Mouse (Mus musculus): ENCODE data around the gene Srpr. TPM values are rescaled to one million over a fixed set of nuclear protein-coding genes. Genes with fewer than 3 reads are reported as not detected.
A peak's percentile ranks its signal among the peaks of the same experiment; 100 is the strongest.

Srpr gene
- polyA plus RNA-seq (2014; fragmentation: Nextera tagmentation; extraction: Ambion mirVana): 95.7 and 107 TPM in 2 replicates

DNA sequence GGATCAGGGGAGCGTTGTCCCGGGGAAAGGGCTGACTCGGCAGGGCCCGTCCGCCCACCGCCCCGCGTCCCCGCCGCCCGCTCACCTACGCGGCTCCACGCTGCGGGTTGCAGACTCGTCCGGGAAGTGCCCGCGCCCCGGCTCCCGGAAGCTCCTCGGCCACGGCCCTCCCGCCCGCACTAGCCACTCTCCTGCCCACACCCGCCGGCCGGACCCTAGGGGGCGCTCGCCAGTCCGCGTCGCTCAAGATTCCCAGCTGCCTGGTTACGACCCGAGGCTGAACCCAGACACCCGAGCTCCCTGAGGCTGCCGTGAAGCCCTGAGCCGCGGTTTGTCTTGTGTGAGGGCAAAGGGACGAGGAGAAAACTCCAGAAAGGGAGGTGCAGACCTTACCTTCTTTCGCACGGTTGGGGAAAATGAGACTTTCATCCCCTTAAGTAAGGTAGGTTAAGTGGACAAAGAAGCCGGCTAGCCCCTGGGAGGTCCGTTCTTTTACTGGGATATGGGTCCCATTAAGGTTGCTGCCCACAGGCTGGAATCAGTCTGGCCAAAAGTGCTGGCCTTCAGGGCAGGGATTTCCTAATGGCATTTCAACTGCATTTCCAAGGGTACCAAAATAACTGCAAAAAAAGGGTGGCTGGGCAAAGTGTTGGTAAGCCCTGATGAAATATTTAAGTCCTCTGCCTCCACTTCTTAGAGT lies at the start of gene Srpr, which contains the start of gene Tirap:
Srpr (plus strand) TSS at position 404 of the 700 bp plus-strand sequence.
Tirap (minus strand) TSS at position 520 of the 700 bp plus-strand sequence.
- under 1% methylated on average over 42 of the region's 44 CpGs for WGBS (ENCODE audit: insufficient replicate concordance)
- Histone ChIP-seq H3K27me3 (ENCODE audit: control insufficient read depth, insufficient read depth, low read length) (no peaks in the 10 kb centered on the region), H3K27ac (ENCODE audit: low read depth, low read length) (peak within 1 kb of the TSS; percentile 50; the same call in 1 of the 2 replicates)

DNA sequence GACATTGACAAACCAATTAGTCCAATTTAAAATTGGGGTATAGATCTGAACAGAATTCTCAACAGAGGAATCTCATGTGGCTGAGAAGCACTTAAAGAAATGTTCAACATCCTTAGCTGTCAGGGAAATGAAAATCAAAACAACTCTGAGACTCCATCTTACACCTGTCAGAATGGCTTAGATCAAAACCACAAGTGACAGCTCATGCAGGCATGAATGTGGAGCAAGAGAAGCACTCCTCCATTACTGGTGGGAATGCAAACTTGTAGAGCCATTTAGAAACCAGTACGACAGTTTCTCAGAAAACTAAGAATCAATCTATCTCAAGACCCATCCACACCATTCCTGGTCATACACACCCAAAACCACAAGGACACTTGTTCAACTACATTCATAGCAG lies 47.1 kb upstream of the Srpr start:
- Histone ChIP-seq H3K4me1 (ENCODE audit: control insufficient read depth, insufficient read depth, low read length) (no peaks in the 10 kb centered on the region), H3K27me3 (ENCODE audit: control insufficient read depth, insufficient read depth, low read length) (no peaks in the 10 kb centered on the region), H3K27ac (ENCODE audit: low read depth, low read length) (no peak overlapping the region), H3K9me3 (replicated peaks; ENCODE audit: control insufficient read depth, low read length) (no peaks in the 10 kb centered on the region), H3K9ac (ENCODE audit: low read depth, low read length) (no peak overlapping the region), H3K36me3 (ENCODE audit: control insufficient read depth, insufficient read depth, low read length) (no peaks in the 10 kb centered on the region), H3K4me3 (ENCODE audit: low read depth, low read length) (no peak overlapping the region), H3K4me2 (no peak overlapping the region)
- no peak for ATAC-seq (replicated peaks; ENCODE audit: insufficient number of reproducible peaks, low FRiP score, low TSS enrichment)
- 86% methylated on average over 1 of the region's 1 CpGs for WGBS (ENCODE audit: insufficient replicate concordance)

More for the DNA sequence above, at the start of gene Srpr, which contains the start of gene Tirap:
- H3K36me3 ChIP-seq (ENCODE audit: control insufficient read depth, insufficient read depth, low read length): no peaks in the 10 kb centered on the region
- peak within 1 kb of the TSS; percentile 68 for H3K4me3 ChIP-seq (ENCODE audit: low read depth, low read length)
- H3K4me1 ChIP-seq (ENCODE audit: control insufficient read depth, insufficient read depth, low read length): peaks cover 17% of the 10 kb centered on the region; the same call in 1 of the 2 replicates
- peak; percentile 82 for ATAC-seq (replicated peaks; ENCODE audit: insufficient number of reproducible peaks, low FRiP score, low TSS enrichment)
- H3K9ac ChIP-seq (ENCODE audit: low read depth, low read length): peak within 1 kb of the TSS; percentile 86
- peak within 1 kb of the TSS; percentile 86 for H3K4me2 ChIP-seq
- H3K9me3 ChIP-seq (replicated peaks; ENCODE audit: control insufficient read depth, low read length): no peaks in the 10 kb centered on the region

DNA sequence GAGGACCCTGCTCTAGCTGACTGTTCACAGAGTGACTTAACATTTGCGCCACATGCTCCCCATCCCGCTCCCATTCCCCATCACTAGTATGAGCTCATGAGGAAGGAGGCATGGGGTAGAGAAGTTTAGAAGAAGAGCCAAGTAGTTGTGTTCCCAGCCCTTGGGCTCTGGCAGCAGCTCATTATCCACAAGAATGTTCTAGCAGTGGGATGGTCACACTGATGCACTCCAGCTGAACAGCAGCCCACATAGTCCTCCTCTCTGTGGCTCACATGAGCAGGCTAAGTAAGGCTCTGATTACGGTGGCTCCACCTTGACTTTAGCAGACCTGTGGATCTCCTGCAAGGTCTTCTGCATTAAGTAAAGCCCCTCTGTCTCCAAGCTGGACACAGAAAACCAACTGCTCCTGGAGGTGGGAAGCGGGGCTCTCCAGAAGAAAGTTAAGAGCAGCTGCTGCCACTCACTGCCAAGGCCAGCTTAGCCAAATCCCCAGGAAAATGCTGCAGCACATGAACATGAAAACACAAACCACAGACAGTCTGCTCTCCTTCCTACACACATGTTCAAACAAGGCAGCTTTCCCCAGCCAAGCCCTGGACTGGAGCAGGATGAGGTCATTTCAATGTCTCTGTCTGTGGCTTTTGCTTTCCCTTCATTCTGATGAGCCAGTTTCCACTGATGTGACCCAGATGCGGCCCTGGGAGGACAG lies 43.8 kb upstream of the Srpr start:
- no peaks in the 10 kb centered on the region for H3K9me3 ChIP-seq (replicated peaks; ENCODE audit: control insufficient read depth, low read length)
- WGBS (ENCODE audit: insufficient replicate concordance): 91% methylated on average over 5 of the region's 5 CpGs
- H3K27ac ChIP-seq (ENCODE audit: low read depth, low read length): no peak overlapping the region
- no peaks in the 10 kb centered on the region for H3K4me1 ChIP-seq (ENCODE audit: control insufficient read depth, insufficient read depth, low read length)
- H3K4me2 ChIP-seq: no peak overlapping the region
- H3K4me3 ChIP-seq (ENCODE audit: low read depth, low read length): no peak overlapping the region
- H3K9ac ChIP-seq (ENCODE audit: low read depth, low read length): no peak overlapping the region
- no peak for ATAC-seq (replicated peaks; ENCODE audit: insufficient number of reproducible peaks, low FRiP score, low TSS enrichment)
- H3K36me3 ChIP-seq (ENCODE audit: control insufficient read depth, insufficient read depth, low read length): no peaks in the 10 kb centered on the region
- no peaks in the 10 kb centered on the region for H3K27me3 ChIP-seq (ENCODE audit: control insufficient read depth, insufficient read depth, low read length)

DNA sequence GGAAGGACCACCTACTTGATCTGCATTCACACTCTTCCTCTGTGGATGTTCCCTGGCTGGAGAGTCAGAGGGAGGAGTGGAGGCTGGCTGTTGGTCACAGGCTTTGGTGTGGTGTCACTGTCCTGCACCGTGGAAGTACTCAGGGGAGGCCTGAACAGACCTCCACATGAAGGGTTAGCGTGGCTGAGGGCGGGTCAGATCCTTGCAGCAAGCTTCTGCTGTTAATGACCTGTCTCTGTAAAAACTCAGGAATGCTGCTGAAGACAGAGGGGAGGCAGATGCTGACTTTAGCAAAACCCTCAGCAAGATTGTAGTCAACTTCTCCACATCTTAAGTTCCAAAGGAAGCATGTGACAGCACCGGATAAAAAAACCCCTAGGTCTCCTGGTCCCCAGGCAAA lies 43.1 kb upstream of the Srpr start:
- no peak overlapping the region for H3K4me2 ChIP-seq
- H3K4me1 ChIP-seq (ENCODE audit: control insufficient read depth, insufficient read depth, low read length): no peaks in the 10 kb centered on the region
- H3K36me3 ChIP-seq (ENCODE audit: control insufficient read depth, insufficient read depth, low read length): no peaks in the 10 kb centered on the region
- no peaks in the 10 kb centered on the region for H3K9me3 ChIP-seq (replicated peaks; ENCODE audit: control insufficient read depth, low read length)
- H3K27me3 ChIP-seq (ENCODE audit: control insufficient read depth, insufficient read depth, low read length): no peaks in the 10 kb centered on the region
- 81% methylated on average over 4 of the region's 4 CpGs for WGBS (ENCODE audit: insufficient replicate concordance)
- no peak for ATAC-seq (replicated peaks; ENCODE audit: insufficient number of reproducible peaks, low FRiP score, low TSS enrichment)
- H3K4me3 ChIP-seq (ENCODE audit: low read depth, low read length): no peak overlapping the region
- no peak overlapping the region for H3K27ac ChIP-seq (ENCODE audit: low read depth, low read length)
- H3K9ac ChIP-seq (ENCODE audit: low read depth, low read length): no peak overlapping the region

DNA sequence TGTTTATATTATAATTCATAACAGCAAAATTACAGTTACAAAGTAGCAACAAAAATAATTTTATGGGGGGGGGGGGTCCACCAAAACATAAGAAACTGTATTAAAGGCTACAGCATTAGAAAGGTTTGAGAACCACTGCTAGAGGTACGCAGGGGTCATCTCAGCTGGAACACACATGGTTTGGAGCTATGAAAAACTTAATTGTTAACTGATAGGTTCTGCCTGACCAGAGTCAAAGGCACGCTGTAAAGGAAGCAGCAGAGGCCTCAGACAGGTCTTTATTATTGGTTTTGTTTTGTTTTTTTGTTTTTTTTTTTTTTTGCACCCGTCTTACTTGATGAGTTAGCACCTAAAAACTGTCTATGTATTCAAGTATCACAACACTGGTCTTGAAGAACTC lies 41.5 kb upstream of the Srpr start:
- 81% methylated on average over 3 of the region's 3 CpGs for whole genome bisulfite sequencing (ENCODE audit: insufficient replicate concordance)
- no peak overlapping the region for H3K4me2 ChIP-seq
- H3K4me1 ChIP-seq (ENCODE audit: control insufficient read depth, insufficient read depth, low read length): no peaks in the 10 kb centered on the region
- no peaks in the 10 kb centered on the region for H3K9me3 ChIP-seq (replicated peaks; ENCODE audit: control insufficient read depth, low read length)
- H3K9ac ChIP-seq (ENCODE audit: low read depth, low read length): no peak overlapping the region
- H3K36me3 ChIP-seq (ENCODE audit: control insufficient read depth, insufficient read depth, low read length): no peaks in the 10 kb centered on the region
- no peak for ATAC-seq (replicated peaks; ENCODE audit: insufficient number of reproducible peaks, low FRiP score, low TSS enrichment)
- no peak overlapping the region for H3K4me3 ChIP-seq (ENCODE audit: low read depth, low read length)
- no peaks in the 10 kb centered on the region for H3K27me3 ChIP-seq (ENCODE audit: control insufficient read depth, insufficient read depth, low read length)
- H3K27ac ChIP-seq (ENCODE audit: low read depth, low read length): no peak overlapping the region

DNA sequence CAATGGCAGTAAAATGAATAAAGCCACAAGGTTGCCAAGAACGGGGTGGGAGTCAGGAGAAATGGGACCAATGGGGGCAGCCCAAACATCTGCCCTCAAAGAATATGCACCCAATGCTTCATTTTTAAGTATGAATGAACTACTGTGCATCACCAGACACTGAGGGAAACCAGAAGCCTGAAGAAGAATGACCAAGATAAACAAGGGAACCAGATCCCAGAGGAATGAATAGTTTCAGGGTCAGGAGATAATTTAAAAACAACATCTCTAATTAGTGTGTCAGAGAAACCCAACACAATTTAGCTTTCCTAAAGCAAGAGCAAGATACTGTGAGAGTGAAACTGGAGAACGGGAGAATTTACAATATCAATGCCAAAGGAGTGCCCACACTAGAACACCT lies 39.3 kb upstream of the Srpr start:
- no peak overlapping the region for H3K4me2 ChIP-seq
- H3K36me3 ChIP-seq (ENCODE audit: control insufficient read depth, insufficient read depth, low read length): no peaks in the 10 kb centered on the region
- no peaks in the 10 kb centered on the region for H3K9me3 ChIP-seq (replicated peaks; ENCODE audit: control insufficient read depth, low read length)
- no peaks in the 10 kb centered on the region for H3K27me3 ChIP-seq (ENCODE audit: control insufficient read depth, insufficient read depth, low read length)
- no peaks in the 10 kb centered on the region for H3K4me1 ChIP-seq (ENCODE audit: control insufficient read depth, insufficient read depth, low read length)
- H3K27ac ChIP-seq (ENCODE audit: low read depth, low read length): no peak overlapping the region
- no peak for ATAC-seq (replicated peaks; ENCODE audit: insufficient number of reproducible peaks, low FRiP score, low TSS enrichment)
- H3K4me3 ChIP-seq (ENCODE audit: low read depth, low read length): no peak overlapping the region
- H3K9ac ChIP-seq (ENCODE audit: low read depth, low read length): no peak overlapping the region
- 72% methylated on average over 2 of the region's 2 CpGs for WGBS (ENCODE audit: insufficient replicate concordance)

DNA sequence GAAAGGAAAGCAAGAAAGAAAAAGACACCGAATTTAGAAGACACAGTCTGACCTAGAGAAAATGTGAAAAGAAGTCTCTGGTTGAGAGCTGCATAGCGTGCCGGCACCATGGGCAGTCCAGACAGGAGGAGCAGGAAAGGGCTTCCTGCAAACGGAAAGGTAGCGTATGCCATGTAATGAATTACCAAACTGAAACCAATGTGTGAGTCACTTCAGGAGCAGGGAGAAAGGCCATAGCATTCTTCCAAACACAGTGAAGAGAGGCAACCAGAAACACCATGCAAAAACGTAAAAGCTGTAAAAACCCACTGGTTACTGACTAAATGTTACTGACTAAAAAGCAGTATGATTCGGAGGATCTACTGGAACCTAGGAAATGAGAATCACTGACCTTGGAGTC lies 38.3 kb upstream of the Srpr start:
- H3K36me3 ChIP-seq (ENCODE audit: control insufficient read depth, insufficient read depth, low read length): no peaks in the 10 kb centered on the region
- H3K9ac ChIP-seq (ENCODE audit: low read depth, low read length): no peak overlapping the region
- no peak overlapping the region for H3K27ac ChIP-seq (ENCODE audit: low read depth, low read length)
- ATAC-seq (replicated peaks; ENCODE audit: insufficient number of reproducible peaks, low FRiP score, low TSS enrichment): no peak
- no peaks in the 10 kb centered on the region for H3K9me3 ChIP-seq (replicated peaks; ENCODE audit: control insufficient read depth, low read length)
- no peaks in the 10 kb centered on the region for H3K4me1 ChIP-seq (ENCODE audit: control insufficient read depth, insufficient read depth, low read length)
- 90% methylated on average over 7 of the region's 7 CpGs for WGBS (ENCODE audit: insufficient replicate concordance)
- H3K27me3 ChIP-seq (ENCODE audit: control insufficient read depth, insufficient read depth, low read length): no peaks in the 10 kb centered on the region
- no peak overlapping the region for H3K4me3 ChIP-seq (ENCODE audit: low read depth, low read length)
- H3K4me2 ChIP-seq: no peak overlapping the region

DNA sequence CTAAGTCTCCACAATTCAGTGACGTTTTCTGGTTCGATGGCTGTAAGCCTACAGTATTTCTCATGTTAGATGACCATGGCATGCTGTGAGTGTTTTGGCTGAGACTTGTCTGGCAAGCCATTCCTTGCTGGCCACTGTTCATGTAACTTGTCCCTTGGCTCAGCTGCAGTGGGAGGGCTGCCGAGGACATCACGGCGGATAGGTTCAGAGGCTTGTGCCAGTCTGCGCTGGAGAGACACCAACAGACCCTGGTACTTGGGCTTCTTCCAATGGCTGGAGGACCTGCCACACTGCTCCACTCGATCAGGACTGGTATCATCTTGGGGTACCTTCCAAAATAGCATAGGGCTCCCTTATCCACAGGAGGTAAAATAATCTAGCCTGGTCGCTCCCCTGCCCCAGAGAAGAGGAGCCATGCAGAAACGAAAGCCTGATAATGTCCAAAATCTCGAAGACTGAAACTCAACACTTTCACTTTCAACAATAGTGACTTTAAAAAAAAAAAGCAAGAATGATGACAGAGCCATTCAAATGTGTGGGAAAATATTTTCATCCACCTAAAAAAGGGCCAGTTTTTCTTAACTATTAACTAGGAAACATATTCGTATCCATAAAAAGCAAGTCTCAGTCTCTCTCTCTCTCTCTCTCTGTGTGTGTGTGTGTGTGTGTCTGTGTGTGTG lies 36.8 kb upstream of the Srpr start:
- Histone ChIP-seq H3K4me2 (no peak overlapping the region), H3K27ac (ENCODE audit: low read depth, low read length) (no peak overlapping the region), H3K9me3 (replicated peaks; ENCODE audit: control insufficient read depth, low read length) (no peaks in the 10 kb centered on the region), H3K36me3 (ENCODE audit: control insufficient read depth, insufficient read depth, low read length) (no peaks in the 10 kb centered on the region), H3K9ac (ENCODE audit: low read depth, low read length) (no peak overlapping the region), H3K4me1 (ENCODE audit: control insufficient read depth, insufficient read depth, low read length) (no peaks in the 10 kb centered on the region), H3K27me3 (ENCODE audit: control insufficient read depth, insufficient read depth, low read length) (no peaks in the 10 kb centered on the region), H3K4me3 (ENCODE audit: low read depth, low read length) (no peak overlapping the region)
- WGBS (ENCODE audit: insufficient replicate concordance): 84% methylated on average over 11 of the region's 11 CpGs
- ATAC-seq (replicated peaks; ENCODE audit: insufficient number of reproducible peaks, low FRiP score, low TSS enrichment): no peak
